Comparison of ENCODE assay signal across 8 mouse cellular contexts in genomic region chr9:32158837-32159543, GRCm38 (mm10). TPM values are rescaled to one million over a fixed set of nuclear protein-coding genes. Genes with fewer than 3 reads are reported as not detected.
DNase-seq lines count a peak whose midpoint lies in the region; ATAC-seq and TF ChIP-seq lines count a peak whose summit lies in the region.

No protein-coding gene starts in this region.

- peak; percentile 31 for DNase-seq in ovary, postnatal 10 days (ENCODE audit: low spot score)
- no peak for DNase-seq in ovary, adult 18-20 months (ENCODE audit: low spot score)
- DNase-seq in cerebellum, postnatal 14 days: peak; percentile 86 to 88
- peak; percentile 29 to 44 for DNase-seq in gastrocnemius, postnatal 36 days
- peak; percentile 67 for DNase-seq in liver, adult 2 months (ENCODE audit: extremely low read depth, low read depth, low spot score)
- DNase-seq in naive thymus-derived CD4-positive, alpha-beta T cell, adult 2 months (ENCODE audit: low read depth): peak; percentile 67

- peak; percentile 87 for ATAC-seq in kidney, embryonic 14.5 days (ENCODE audit: low FRiP score, low TSS enrichment)
- peak; percentile 77 for ATAC-seq in stomach, embryonic 16.5 days (ENCODE audit: insufficient read depth, low FRiP score)

- no peak overlapping the region for H3K4me2 ChIP-seq in kidney, embryonic 14.5 days (replicated peaks; ENCODE audit: low read depth, low read length)
- H3K4me2 ChIP-seq in stomach, embryonic 16.5 days (ENCODE audit: low read depth, low read length): no peak overlapping the region

- H3K9me3 ChIP-seq in kidney, embryonic 14.5 days (ENCODE audit: control insufficient read depth, low read length): no peaks in the 10 kb centered on the region
- no peaks in the 10 kb centered on the region for H3K9me3 ChIP-seq in stomach, embryonic 16.5 days (replicated peaks; ENCODE audit: control insufficient read depth, low read length)

- no peaks in the 10 kb centered on the region; the same call in 1 of the 2 replicates for H3K79me2 ChIP-seq in liver, adult 2 months (ENCODE audit: control insufficient read depth, insufficient read depth, low read length)

- TF ChIP-seq POLR2A in liver, adult 2 months (IDR thresholded peaks at IDR 0.05; ENCODE audit: extremely low read depth, insufficient read depth, low read length): no peak

- H3K36me3 ChIP-seq in kidney, embryonic 14.5 days (ENCODE audit: control insufficient read depth, insufficient read depth, low read length): no peaks in the 10 kb centered on the region
- no peaks in the 10 kb centered on the region for H3K36me3 ChIP-seq in liver, adult 2 months (ENCODE audit: control insufficient read depth, insufficient read depth, low read length)
- H3K36me3 ChIP-seq in stomach, embryonic 16.5 days (ENCODE audit: control insufficient read depth, insufficient read depth, low read length): no peaks in the 10 kb centered on the region

- no peak overlapping the region for H3K9ac ChIP-seq in kidney, embryonic 14.5 days (ENCODE audit: low read depth, low read length)
- no peak overlapping the region for H3K9ac ChIP-seq in liver, adult 2 months (ENCODE audit: low read depth, low read length)
- H3K9ac ChIP-seq in stomach, embryonic 16.5 days (ENCODE audit: low read length): no peak overlapping the region

- H3K4me3 ChIP-seq in kidney, embryonic 14.5 days (ENCODE audit: low read length): no peak overlapping the region
- H3K4me3 ChIP-seq in liver, adult 2 months (ENCODE audit: insufficient read depth, low read depth, low read length): no peak overlapping the region
- no peak overlapping the region for H3K4me3 ChIP-seq in stomach, embryonic 16.5 days (replicated peaks; ENCODE audit: low read length)

- H3K27me3 ChIP-seq in kidney, embryonic 14.5 days (ENCODE audit: control insufficient read depth, insufficient read depth, low read length): no peaks in the 10 kb centered on the region
- H3K27me3 ChIP-seq in liver, adult 2 months (ENCODE audit: control insufficient read depth, insufficient read depth, low read length): no peaks in the 10 kb centered on the region
- H3K27me3 ChIP-seq in stomach, embryonic 16.5 days (ENCODE audit: control insufficient read depth, insufficient read depth, low read length): no peaks in the 10 kb centered on the region

- WGBS in kidney, embryonic 14.5 days: 22% methylated on average over 3 of the region's 3 CpGs
- 32% methylated on average over 3 of the region's 3 CpGs for WGBS in liver, adult 2 months
- 24% methylated on average over 3 of the region's 3 CpGs for WGBS in stomach, embryonic 16.5 days

- H3K27ac ChIP-seq in kidney, embryonic 14.5 days (ENCODE audit: low read depth, low read length): no peak overlapping the region
- H3K27ac ChIP-seq in liver, adult 2 months (replicated peaks; ENCODE audit: insufficient read depth, low read depth, low read length): no peak overlapping the region
- H3K27ac ChIP-seq in stomach, embryonic 16.5 days (ENCODE audit: low read length): no peak overlapping the region

- peak; percentile 78 for TF ChIP-seq CTCF in liver, adult 2 months (IDR thresholded peaks at IDR 0.05; ENCODE audit: low read depth, low read length)

- H3K4me1 ChIP-seq in kidney, embryonic 14.5 days (ENCODE audit: control insufficient read depth, insufficient read depth, low read length): no peaks in the 10 kb centered on the region
- H3K4me1 ChIP-seq in liver, adult 2 months (ENCODE audit: control insufficient read depth, insufficient read depth, low read length): no peaks in the 10 kb centered on the region
- no peaks in the 10 kb centered on the region for H3K4me1 ChIP-seq in stomach, embryonic 16.5 days (ENCODE audit: control insufficient read depth, insufficient read depth, low read length)

- intact Hi-C loops in gastrocnemius, postnatal 36 days (cut with DNase I): loop anchor here (5.0 kb wide), 1 partner anchor 187 kb away; no protein-coding TSS in a partner anchor

RNA-seq across cellular contexts. Expression of gene Arhgap32, which starts 43.1 kb away (rescaled TPM):
- total RNA-seq in gastrocnemius, postnatal 36 days (2021): 1 to 10 TPM; 4.5 to 6.0 TPM
- polyA plus RNA-seq in kidney, embryonic 14.5 days (2014; fragmentation: Nextera tagmentation; extraction: Ambion mirVana): 6.6 and 10.6 TPM in 2 replicates
- total RNA-seq in liver, adult 2 months (2014; rRNA removed): 3.4 and 4.6 TPM in 2 replicates
- 0.98 and 1.9 TPM in 2 replicates for polyA plus RNA-seq in liver, adult 2 months (2012; rRNA removed)
- 16.4 and 16.6 TPM in 2 replicates for polyA plus RNA-seq in stomach, embryonic 16.5 days (2015; fragmentation: Nextera tagmentation; extraction: Ambion mirVana)
